Mouse (Mus musculus) embryo, embryonic 10 days (tissue): ENCODE results near the gene Olfr545.
A peak's percentile ranks its signal among the peaks of the same experiment; 100 is the strongest.
"Not testable (repeated sequence)": the region's sequence is repeated elsewhere in the genome, so short reads cannot be mapped to it uniquely, and the experiment has no call there.

Source experiments
- DNase-seq: peaks from one replicate; pipeline ENCODE4 v3.0.0-alpha.2; 2015; ENCODE audit warnings: low spot score

The Olfr545 gene

DNA sequence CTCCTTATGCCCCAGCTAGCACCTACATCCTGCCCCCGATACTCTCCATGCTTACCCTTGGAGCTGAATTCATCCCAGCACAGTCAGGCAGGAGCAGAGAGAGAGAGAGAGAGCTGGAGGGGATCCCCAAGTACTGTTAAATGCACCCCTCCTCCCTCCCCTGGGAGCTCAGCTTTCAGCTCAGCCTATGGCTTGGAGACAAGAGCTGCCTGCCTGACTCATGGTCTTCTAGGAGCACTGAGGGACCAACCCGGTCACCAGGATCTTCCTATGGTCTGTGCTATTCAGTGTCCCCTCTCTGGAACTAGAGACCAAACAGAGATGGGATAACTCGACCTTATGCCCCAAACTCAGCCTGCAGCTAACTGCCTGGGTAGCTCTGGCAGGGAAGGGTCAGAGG, at the start of gene Olfr545:
Gene Olfr545 (minus strand): TSS at position 101 of the 400 bp plus-strand sequence.
- no peak for DNase-seq

DNA sequence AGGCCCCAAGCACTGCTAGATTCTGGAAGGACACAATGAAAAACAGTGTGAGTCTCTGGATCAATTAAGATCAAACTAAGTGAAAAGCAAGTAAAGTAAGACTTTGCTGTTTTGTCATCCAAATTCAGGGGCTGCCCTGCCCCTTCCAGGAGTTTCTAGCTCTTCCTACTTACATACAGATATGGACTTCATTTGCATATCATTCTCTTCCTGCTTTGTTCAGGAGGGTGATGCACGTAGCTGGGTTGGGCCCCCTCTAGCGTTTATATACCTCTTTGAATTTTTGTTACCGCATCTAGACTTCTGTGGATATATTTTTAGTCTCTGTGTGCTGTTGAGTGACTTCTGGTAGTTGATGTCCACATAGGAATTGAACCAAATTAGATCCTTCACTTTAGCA, 41.9 kb upstream of the Olfr545 start:
- no peak for DNase-seq

DNA sequence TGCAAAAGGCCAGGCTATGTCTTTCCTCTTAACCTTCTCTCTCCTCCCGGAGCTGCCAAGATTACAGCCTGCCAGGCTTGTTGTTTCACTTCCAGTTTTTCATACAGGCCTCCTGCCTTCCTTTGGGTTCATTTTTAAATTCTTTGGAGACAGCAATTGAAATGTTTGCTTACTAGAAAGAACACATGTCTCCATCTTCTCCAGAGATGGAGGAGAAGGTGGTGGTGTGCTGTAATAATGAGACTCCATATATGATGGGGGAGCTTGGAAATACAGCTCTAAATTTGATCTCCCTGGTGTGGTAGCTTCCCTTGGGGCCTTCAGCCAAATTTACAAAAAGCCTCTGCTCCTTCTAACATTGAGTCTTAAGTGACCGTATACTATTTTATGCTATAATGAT, 41.2 kb upstream of the Olfr545 start, which contains the start of gene Olfr548-ps1:
Gene Olfr548-ps1 (plus strand): TSS at position 301 of the 400 bp plus-strand sequence.
- no peak for DNase-seq

DNA sequence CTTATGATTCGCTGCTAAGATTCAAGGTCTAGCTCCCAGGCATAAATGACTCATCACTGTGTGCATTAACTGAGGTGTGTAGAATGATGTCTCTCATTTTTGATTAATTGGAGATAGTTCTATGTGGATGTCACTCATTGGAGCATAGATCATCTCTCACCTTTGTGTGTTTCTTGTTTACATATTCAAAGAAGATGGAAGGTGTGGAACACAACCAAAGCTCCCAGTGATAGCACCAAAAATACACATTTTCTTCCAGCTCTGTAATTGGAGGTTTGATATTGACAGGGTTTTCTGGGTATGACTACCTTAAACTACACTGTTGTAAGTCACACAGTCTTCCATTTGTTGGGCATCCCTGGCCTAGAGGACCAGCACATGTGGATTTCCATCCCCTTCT, 35.1 kb upstream of the Olfr545 start, which contains the start of gene Olfr547:
Gene Olfr547 (plus strand): TSS at position 301 of the 400 bp plus-strand sequence.
- DNase-seq: no peak

DNA sequence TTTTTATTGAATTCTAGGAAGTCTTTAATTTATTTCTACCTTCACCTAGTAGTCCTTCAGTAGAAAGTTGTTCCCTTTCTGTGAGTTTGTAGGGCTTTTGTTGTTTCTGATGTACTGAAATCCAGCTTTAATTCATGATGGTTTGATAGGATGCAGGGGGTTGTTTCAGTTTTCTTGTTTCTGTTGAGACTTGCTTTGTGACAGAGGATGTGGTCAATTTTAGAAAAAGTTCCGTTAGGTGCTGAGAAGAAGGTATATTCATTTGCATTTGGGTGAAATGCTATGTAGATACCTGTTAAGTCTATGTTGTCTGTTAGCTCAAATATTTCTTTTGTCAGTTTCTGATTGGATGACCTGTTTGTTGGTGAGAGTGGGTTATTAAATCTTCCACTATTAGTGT, 29.7 kb upstream of the Olfr545 start:
- DNase-seq: no peak

DNA sequence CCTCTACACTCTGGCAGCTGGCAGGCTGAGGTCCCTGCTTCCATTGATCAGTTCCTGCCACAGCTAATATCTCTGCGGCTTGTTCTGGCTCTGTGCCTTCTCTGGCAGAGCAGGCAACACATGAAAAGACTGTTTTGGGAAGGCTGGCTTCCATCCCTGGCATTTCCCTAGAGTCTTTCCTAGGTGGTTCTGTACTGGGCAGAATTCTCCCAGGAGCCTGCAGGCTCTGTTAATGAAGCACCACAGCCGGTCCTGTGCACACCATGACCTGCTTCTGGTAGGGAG, 17.6 kb upstream of the Olfr545 start:
- no peak for DNase-seq

DNA sequence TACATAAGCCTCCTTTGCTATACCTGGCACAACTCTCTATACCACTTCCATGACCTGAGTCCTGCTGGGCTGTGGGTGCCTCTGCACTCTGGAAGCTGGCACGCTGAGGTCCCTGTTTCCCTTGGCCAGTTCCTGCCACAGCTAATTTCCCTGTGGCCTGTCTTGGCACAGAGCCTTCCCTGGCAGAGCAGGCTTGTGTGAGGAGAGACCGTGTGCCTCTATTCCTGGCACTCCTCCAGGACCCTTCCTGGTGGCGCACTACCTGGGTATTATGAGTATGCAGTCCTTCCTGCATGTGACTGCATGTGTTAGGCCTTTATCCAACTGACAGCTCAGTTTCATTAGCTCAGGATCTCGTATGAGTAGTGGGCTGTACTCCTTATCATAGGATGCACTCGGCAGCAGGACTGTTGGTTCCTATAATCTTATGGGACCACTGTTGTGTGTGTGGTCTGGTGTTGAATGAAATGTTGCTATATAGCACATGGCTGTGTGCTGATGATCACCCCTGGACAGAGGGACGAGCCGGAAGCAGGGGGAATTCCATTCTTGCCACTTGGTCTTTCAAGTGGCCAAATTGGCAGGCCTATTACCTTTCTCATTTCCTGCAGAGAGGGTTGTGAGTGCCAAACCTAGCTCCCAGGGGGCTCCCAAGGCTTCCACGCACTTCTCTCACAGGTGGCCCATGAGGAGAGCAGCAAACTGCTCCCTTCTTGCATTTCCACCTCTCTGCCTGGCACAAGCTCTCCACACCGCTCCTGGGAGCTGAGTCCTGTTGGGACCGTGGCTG, 17.1 kb upstream of the Olfr545 start:
- no peak for DNase-seq

DNA sequence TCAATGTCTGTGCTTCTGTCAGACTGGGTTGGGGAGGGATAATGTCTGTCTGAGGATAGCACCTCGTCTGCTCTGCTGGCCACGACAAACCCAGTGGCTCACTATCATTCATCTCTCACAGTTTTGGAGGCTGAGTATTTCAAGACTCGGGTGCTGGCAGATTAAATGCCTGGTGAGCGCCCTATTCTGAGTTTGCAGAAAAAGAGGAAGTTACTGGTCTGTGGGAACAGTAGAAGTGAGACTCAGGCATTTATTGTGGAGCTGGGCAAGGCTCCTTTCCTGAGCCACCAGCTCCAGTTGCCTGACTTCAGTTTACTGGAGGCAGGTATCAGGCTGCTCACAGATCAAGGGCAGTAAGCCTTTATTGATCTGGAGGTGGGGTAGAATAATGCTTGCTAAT, 14.8 kb upstream of the Olfr545 start:
- DNase-seq: no peak

DNA sequence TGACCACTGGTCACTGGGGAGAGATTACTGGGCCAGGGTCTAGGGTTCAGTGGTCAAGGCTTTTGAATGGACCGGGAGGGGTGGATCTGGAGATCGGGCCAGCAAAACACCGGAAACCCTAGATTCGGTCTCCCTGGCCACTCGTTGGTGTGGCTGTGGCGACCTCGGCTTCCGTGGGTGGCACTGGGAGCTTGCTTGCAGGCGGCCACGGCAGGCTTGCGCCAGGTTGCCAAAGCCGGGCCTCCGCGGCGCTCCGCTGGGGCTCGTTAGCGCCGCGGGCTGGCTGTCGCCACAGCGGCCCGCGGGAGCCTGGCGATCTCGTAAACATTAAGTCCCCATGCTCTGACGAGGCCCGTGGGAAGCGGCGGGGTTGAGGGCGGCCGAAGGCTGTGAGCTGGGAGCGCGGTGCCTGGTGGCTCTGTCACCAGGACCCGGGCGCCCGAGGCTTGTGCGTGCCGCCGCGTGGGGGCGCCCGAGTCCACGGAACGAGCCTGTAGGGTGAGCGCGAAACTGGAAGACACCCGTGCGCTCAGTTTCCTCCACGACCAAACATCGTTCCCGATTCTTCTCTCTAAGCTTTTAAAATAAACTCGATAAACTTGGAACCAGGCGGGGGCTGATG, 13.6 kb upstream of the Olfr545 start:
- DNase-seq: peak; percentile 91

DNA sequence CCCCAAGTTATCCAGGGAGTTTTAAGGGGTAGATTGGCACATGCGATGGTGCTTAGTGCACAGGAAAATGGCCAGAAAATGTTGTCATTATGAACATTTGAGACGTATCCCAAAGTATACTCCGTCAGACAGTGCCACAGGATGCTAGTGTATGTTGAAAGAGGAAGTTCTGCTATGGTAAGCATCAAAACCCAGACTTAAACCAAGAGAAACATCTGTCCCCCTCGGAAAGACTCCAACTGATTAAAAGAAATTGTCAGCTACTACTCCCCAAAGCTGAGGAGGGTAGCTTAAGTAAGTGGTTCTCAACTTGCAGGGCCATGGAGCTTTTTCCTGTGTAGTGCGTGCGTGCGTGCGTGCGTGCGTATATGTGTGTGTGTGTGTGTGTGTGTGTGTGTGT, 12.6 kb upstream of the Olfr545 start:
- DNase-seq: no peak

DNA sequence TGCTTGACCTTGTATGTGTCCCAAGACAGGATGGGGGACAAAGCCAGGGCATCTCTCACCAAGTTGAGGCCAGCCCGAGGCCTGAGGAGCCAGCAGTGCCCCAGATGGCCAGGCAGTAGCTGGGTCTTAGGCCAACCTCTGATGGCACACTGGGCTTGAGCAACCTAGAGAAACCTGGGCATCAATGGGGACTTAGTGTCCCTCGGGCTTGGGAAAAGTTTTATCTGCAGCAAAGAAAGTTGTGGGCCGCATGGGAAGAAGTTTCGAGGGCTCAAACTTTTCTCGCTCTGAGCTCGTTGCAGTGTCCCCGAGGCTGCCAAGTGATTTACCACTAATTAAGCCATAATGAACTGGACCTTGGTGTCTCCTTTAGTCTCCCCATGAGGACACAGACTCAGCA, 10.4 kb upstream of the Olfr545 start:
- DNase-seq: no peak

DNA sequence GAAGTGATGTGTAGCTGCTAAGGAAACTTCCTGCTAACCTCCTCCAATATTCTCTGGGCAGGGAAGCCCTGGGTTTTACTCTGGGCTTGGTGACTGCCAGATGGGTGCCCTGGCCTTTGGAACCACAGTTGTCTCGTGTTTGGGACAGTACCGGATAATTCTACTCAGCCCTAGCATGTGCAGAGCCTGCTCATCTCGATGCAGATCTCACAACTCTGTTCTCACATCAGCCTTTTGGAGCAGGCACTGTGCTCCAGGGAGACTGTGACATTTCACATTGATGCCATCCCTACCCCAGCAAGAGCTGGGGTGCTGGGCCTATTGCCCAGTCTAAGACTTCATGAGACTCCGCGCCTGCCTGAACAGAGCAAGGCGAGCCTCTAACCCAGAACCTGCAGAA, 9.3 kb upstream of the Olfr545 start:
- no peak for DNase-seq

DNA sequence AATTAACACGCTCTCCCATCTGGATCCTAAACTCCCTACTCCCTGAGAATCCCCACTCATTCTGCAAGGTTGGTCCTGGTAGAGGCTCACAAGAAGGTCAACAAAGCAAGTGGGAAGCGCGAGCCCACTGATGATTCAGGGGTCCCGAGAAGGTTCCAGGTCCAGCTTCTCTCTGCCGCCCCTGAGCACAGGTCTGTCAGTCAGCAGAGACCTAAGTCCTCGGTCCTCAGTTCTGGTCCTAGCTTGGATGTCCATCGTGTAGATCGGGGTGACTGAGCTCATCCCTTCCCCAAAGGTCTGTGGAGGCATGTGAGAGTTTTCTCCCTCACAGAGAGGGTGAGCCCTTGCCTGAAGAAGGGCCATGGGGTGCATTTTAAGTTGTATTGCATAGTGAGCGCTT, 8.7 kb upstream of the Olfr545 start:
- no peak for DNase-seq

DNA sequence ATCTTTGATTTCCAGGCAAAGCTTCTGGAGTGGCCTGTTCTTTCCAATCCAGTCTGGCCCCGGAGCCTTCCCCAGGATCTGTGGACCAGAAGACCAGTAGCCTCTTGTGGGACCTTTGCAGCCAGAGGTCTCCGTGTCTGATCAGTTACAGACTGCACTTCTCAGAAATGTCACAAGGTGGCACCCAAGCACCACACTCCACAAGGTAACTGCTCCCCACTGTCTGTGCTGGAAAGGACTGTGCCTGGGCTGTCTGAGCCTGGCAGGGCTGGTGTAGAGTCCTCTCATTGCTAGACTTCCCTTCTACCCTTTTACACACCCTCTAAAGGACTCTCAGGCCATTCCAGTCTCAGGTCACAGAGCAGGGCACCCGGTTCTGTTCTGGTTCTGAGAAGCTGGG, 7.5 kb upstream of the Olfr545 start:
- DNase-seq: peak; percentile 86

DNA sequence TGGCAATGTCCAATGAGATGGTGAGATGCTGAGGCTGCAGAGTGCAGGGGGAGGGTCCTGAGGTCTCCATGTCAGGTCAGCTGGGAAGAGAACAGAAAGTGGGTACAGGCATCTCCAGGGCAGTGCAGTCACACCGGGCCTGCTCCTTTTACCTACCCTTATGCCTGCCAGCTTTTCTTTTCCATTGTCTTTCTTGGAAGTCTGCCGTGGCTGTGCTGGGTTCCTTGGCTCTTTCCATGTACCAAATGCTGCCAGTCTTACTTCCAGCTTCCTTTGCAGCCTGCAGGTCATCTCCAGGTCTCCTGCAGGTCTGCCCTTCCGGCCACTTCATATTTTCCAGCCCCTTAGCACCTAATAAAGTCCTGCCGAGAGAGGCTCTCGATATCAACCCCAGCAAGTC, 2.6 kb upstream of the Olfr545 start:
- DNase-seq: no peak

DNA sequence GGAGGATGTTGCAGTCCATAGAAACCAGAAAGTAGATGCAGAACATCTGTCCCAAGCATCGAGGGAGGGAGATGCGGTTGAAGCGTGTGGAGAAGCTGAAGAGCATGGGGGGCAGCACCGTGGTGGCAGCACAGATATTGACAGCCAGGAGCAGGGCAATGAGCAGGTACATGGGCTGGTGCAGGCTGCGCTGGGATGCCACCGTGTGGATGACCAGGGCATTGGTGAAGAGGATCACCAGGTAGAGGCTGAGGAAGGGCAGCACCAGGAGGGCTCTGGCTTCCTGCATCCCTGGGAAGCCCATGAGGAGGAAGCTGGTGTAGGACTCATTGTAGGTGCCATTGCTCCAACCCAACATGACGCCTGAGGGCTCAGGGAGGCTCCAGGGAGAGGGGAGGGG, 5.0 kb downstream of the Olfr545 start:
- DNase-seq: not testable (repeated sequence)

DNA sequence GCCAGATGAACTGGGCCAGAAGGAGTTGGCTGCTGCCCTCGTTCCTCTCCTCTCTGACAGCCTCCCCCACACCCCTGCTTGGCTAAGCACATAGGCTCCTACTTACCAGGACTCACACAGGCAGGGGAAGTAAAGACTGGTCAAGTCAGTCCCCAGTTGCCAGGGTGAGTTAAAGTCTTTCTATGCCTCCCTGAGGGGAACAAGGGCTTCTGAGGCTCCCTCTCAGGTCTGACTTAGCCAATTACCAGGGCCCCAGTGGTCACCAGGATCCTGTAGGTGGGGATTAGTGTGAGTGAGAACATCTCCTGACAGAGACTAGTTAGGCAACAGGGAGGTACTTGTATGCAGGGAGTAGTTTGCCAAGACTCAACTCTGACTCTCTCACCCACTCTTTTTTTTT, 11.2 kb downstream of the Olfr545 start, which contains the start of gene Olfr544:
Gene Olfr544 (minus strand): TSS at position 153 of the 400 bp plus-strand sequence.
- DNase-seq: no peak

DNA sequence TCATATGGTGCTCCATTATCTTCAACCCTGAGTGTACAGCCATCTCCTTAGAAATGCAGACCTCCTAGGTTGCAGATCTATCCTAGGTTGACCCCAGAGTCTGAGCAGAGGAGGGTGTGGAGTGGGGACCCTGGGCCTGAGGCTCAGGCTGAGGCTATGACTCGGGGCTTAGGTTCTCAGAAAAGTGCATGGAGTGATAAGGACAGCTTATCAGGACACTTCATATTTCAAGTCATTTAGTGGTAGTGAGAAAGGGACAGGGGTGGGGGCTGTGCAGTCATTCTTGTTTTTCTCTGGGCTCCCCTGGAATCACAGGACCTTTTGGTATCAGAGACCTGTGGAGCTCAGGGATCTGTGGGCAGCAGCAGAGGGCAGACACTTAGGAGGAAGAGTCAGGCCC, 13.3 kb downstream of the Olfr545 start:
- DNase-seq: no peak

DNA sequence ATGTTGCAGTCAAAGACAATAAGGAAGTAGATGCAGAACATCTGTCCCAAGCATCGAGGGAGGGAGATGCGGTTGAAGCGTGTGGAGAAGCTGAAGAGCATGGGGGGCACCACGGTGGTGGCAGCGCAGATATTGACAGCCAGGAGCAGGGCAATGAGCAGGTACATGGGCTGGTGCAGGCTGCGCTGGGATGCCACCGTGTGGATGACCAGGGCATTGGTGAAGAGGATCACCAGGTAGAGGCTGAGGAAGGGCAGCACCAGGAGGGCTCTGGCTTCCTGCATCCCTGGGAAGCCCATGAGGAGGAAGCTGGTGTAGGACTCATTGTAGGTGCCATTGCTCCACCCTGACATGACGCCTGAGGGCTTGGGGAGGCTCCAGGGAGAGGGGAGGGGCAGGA, 14.6 kb downstream of the Olfr545 start:
- DNase-seq: not testable (repeated sequence)

DNA sequence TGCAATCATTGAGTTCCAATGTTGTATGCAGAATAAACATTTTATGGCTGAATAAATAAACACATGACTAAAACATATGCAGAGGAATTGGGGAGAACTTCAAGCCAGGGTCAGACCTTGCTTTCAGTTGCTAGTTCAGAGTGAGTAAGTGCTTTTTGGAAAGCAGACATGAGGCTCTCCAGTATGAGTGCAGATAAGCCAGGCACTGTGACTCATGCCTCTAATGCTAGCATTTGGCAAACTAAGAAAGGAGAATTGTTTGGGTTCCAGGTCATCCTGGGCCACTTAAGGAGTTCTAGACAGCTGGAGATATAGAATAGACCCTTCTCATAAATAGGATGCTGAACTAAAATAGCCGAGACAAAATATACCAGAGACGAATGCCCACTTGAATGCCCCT, 15.7 kb downstream of the Olfr545 start:
- DNase-seq: no peak

DNA sequence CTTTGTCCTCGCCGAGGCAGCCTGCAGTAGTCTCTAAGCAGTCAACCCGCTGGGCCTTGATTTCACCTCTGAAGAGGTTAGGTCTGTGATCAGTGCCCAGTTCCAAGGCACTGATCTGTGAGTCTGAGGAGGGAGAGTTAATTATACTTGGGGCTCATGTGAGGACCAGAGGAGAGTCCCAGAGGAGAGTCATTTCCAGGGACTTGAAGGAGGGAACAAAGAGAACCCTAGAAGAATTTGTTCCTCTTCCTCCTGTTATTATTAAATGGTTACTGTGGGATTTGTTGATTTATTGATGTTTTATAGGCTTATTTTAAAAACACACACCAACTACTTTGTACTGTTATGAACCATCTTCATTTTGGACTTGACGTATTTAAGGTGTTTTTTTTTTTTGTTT, 17.8 kb downstream of the Olfr545 start, which contains the start of gene Olfr543:
Gene Olfr543 (minus strand): TSS at position 101 of the 400 bp plus-strand sequence.
- no peak for DNase-seq

DNA sequence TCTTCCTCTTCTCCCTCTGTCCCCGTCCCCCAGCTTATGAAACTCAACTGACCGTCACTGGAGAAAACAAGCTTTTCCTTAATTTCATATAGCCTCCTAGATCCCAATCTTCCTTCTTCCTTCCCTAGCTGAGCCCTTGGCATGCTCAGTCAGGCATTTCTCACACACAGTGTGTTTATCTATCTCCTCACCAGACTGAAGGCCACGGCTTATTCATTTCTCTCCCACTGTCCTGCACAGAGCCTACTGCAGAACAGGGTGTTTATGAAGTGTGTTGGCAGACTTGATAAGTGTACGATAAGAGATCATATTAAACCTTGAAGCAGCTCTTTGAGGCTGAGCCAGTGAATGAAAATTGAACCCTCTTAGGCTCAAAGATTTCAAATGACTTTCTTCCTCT, 18.6 kb downstream of the Olfr545 start:
- DNase-seq: no peak

DNA sequence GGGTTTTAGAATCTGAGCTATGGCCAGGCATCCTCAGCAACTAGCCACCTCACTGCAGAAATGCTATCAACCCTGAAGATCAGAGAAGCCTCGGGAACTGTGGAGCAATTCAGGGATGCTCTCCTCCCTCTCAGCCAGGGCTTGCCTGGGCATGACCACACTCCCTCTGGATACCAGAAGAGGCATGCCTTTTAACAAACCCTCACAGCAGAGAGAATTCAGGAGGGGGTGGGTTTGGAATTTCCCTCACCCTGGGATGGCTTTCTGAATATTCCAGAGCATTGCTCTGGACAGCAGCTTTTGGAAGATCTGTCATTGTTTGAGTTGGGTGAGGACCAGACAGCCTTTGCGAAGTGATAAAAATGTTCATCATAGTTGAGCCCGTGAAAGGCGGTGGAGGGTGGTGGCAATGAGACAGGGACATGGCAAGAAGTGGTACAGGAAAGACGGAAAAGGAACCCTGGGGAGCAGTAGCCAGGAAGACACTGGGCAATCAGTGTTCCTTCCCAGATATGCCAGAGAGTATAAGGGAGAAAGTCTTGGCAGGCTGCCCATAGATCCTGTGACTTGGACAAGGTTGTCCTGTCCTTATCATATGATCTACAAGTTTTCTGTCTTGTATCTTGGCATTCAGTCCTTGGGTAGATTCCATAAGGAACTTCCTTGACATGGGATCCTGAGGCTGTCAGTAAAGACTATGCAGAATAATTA, 19.9 kb downstream of the Olfr545 start:
- no peak for DNase-seq
